Mouse (Mus musculus) hindbrain, postnatal 0 days (tissue): ENCODE measurements around the gene Clpb. TPM values are rescaled to one million over a fixed set of nuclear protein-coding genes. Genes with fewer than 3 reads are reported as not detected.
"Not testable (repeated sequence)": the region's sequence is repeated elsewhere in the genome, so short reads cannot be mapped to it uniquely, and the experiment has no call there.

ENCODE experiments used
- ATAC-seq: fragments of 200-750 bp; cut with Nextera tagmentation; 2 replicates; pipeline ENCODE4 v1.8.0; 2017; ENCODE audit warnings: mild to moderate bottlenecking, moderate TSS enrichment, moderate library complexity
- DNase-seq: peaks from one replicate; pipeline ENCODE4 v3.0.0-alpha.2; 2015; ENCODE audit warnings: low spot score
- H3K27ac ChIP-seq: fragments of 300-500 bp; sonication (generic); 2 replicates; pipeline ENCODE4 v1.5.1; 2014; ENCODE audit warnings: mild to moderate bottlenecking
- H3K27me3 ChIP-seq: fragments of 300-500 bp; sonication (generic); 2 replicates; pipeline ENCODE4 v1.6.1; 2014; ENCODE audit warnings: low read length, mixed read lengths; ENCODE audit not compliant: insufficient read depth
- H3K36me3 ChIP-seq: fragments of 300-500 bp; sonication (generic); 2 replicates; pipeline ENCODE4 v1.6.1; 2014; ENCODE audit warnings: low read length, mixed read lengths; ENCODE audit not compliant: insufficient read depth
- H3K4me1 ChIP-seq: fragments of 300-500 bp; sonication (generic); 2 replicates; pipeline ENCODE4 v1.6.1; 2014; ENCODE audit warnings: antibody characterized with exemption, low read length, mixed read lengths; ENCODE audit not compliant: insufficient read depth
- H3K4me2 ChIP-seq: fragments of 300-500 bp; sonication (generic); 2 replicates; pipeline ENCODE4 v1.6.1; 2014; ENCODE audit warnings: low read depth, mild to moderate bottlenecking, low read length, moderate library complexity, mixed read lengths
- H3K4me3 ChIP-seq: fragments of 300-500 bp; sonication (generic); 2 replicates; pipeline ENCODE4 v1.5.1; 2014; ENCODE audit warnings: low read length
- H3K9ac ChIP-seq: fragments of 300-500 bp; sonication (generic); replicated peaks from 2 replicates; pipeline ENCODE4 v1.6.1; 2014; ENCODE audit warnings: mild to moderate bottlenecking, low read length, moderate library complexity, mixed read lengths
- H3K9me3 ChIP-seq: fragments of 300-500 bp; sonication (generic); 2 replicates; pipeline ENCODE4 v1.6.1; 2016; ENCODE audit warnings: low read length, mixed read lengths
- CTCF ChIP-seq: IDR thresholded peaks from 2 replicates; pipeline ENCODE4 v1.5.1; 2016; ENCODE audit warnings: antibody characterized with exemption, control low read depth, low read depth
- WGBS: fragments of 180-500 bp; shearing (Covaris S2); extraction: QIAGEN DNeasy Blood & Tissue Kit; methylation state at CpG from one replicate; pipeline ENCODE4 v1.1.7; 2014; 5-methylcytosine and 5-hydroxymethylcytosine counted together
- polyA plus RNA-seq: library from polyadenylated mRNA; unstranded; fragments of >200 nt; fragmentation: Nextera tagmentation; extraction: Ambion mirVana; gene quantifications from 2 replicates; pipeline ENCODE4 v1.2.1, GENCODE M21; 2015
- total RNA-seq: library from RNA; depleted of rRNA; stranded (reverse); fragments of >200 nt; gene quantifications from 2 replicates; pipeline ENCODE4 v1.2.3, GENCODE M21; 2014; rRNA removed

The Clpb gene
- 42.8 and 67.4 TPM in 2 replicates for total RNA-seq
- polyA plus RNA-seq, result 36.5 and 36.6 TPM in 2 replicates

GRCm38 (mm10) chr7:101663514-101664159, at the start of gene Clpb:
TSS of gene Clpb (plus strand) at chr7:101663633.
- Histone ChIP-seq H3K9ac (peak within 1 kb of the TSS; percentile 47), H3K4me3 (peak within 1 kb of the TSS; percentile 63), H3K36me3 (no peaks in the 10 kb centered on the region), H3K4me1 (peaks cover 21% of the 10 kb centered on the region), H3K27ac (peak within 1 kb of the TSS; percentile 71), H3K4me2 (peak within 1 kb of the TSS; percentile 56), H3K9me3 (no peaks in the 10 kb centered on the region), H3K27me3 (no peaks in the 10 kb centered on the region)
- WGBS, result 1% methylated on average over 49 of the region's 49 CpGs
- ATAC-seq, result peak; percentile 98
- peak; percentile 99 for DNase-seq
- peak; percentile 79 for TF ChIP-seq CTCF

DNA sequence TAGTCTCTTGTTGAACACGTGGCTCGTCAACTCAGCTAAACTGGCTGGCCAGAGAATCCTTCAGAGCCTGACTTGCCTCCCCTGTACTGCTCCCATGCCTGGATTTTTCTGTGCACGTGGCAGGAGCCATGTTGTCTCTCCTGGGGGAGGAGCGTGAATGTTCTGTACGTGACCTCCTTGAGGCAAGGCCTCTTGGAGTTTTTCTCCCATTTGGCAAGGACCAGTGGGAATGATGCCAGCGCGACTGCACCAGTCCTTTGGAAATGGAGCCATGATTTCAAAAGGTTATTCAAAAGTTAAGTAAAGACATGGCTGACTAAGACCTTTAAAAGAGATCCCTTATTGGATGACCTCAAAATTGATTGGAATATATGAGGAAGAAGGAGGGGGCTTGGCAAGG, 48.0 kb upstream of the Clpb start:
- Histone ChIP-seq H3K27ac (no peak overlapping the region), H3K4me3 (no peak overlapping the region), H3K4me2 (no peak overlapping the region), H3K9me3 (no peaks in the 10 kb centered on the region), H3K9ac (no peak overlapping the region), H3K4me1 (no peaks in the 10 kb centered on the region), H3K36me3 (no peaks in the 10 kb centered on the region), H3K27me3 (no peaks in the 10 kb centered on the region)
- 75% methylated on average over 7 of the region's 7 CpGs for WGBS
- no peak for ATAC-seq
- TF ChIP-seq CTCF, result no peak
- no peak for DNase-seq

DNA sequence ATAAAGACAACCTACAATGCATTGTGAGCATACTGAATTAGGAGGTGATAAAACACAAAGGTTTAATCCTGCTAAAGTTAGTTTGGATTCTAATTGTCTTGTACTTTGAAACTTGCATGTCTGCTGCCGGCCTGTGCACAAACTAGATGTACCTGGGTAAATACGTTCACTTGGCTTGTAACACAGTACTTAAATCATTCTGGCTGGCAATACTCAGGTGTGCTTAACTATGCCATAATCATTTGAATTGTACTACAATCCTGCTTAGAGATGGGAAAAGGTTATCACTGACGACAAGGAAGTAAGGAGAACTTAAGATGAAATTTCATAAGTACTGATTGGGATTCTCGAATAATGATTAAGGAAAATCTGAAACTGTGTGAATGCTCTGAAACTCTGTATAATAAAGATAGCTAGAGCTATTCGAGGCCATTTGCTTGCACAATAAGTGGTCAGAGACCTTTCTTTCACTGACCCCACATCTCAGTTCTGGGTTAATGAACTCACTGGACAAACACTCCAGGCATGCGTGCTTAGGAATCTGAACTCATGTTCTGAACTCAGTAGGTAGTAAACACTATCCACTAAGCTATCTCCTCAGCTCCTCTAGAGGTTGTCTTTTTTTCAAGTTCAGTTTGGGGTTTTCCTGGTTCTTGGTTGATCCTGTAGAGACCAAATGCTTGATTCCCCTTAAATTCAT, 47.1 kb upstream of the Clpb start:
- Histone ChIP-seq H3K4me3 (no peak overlapping the region), H3K9me3 (no peaks in the 10 kb centered on the region), H3K27ac (no peak overlapping the region), H3K4me1 (no peaks in the 10 kb centered on the region), H3K36me3 (no peaks in the 10 kb centered on the region), H3K27me3 (no peaks in the 10 kb centered on the region), H3K9ac (no peak overlapping the region), H3K4me2 (no peak overlapping the region)
- ATAC-seq (no peak), DNase-seq (no peak)
- no peak for TF ChIP-seq CTCF
- WGBS, result 85% methylated on average over 6 of the region's 6 CpGs

DNA sequence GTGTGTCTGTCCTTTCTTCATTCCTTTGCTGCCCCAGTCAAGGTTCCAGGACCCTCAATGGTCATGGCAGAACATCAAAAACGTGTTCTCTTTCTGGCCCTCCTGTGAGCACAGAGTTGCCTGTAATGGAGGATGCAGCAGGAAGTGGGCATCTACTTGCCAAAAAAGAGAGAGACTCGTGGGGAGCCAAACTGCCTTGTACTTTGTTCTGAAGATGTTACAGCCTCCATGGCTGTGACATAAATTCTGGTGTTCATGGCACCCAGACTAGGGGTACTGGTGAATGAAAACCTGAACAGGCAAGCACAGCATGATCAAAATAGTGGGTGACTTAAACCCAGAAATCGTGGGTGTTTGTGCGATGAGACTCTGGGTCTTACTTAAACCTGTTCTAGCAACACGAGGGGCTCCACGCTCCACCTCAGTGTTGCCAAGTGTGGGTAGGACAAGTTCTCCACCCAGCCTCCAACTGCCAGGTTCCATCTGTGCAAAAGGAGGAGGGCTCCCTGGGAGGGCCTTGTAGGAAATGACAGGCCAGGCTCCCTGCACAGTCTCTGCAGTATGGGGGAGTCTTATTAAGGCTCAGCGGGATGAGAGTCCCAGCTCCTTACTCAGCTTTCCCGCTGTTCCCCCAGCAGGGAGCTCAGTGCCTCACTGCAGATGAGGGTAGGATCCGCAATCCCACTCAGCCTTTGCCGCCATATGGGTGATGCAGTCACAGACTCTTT, 45.8 kb upstream of the Clpb start:
- H3K27ac ChIP-seq, result no peak overlapping the region
- no peaks in the 10 kb centered on the region for H3K4me1 ChIP-seq
- H3K27me3 ChIP-seq, result no peaks in the 10 kb centered on the region
- H3K36me3 ChIP-seq, result no peaks in the 10 kb centered on the region
- TF ChIP-seq CTCF, result no peak
- no peak overlapping the region for H3K9ac ChIP-seq
- no peak overlapping the region for H3K4me3 ChIP-seq
- no peak overlapping the region for H3K4me2 ChIP-seq
- DNase-seq (no peak), ATAC-seq (no peak)
- H3K9me3 ChIP-seq, result no peaks in the 10 kb centered on the region
- 63% methylated on average over 10 of the region's 10 CpGs for WGBS

DNA sequence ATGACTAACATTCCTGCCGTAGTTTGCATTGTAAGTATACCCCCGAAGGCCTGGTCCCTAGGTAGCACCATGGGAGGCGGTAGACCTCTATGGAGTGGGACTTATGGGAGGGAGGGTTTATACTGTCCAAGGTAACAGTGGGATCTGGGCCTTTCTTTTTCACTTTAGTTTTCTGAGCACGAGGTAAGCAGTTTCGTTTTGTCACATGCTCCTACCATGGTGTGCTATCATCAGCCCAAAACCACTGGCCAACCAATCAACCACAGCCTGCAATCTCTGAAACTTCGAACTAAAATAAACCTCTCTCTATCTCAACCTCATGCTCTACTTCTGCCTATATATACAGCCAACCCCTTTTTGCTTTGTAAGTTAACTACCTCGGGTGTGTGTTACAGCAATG, 45.2 kb upstream of the Clpb start:
- WGBS, result 83% methylated on average over 7 of the region's 7 CpGs
- ATAC-seq, result no peak
- H3K9me3 ChIP-seq, result no peaks in the 10 kb centered on the region
- H3K36me3 ChIP-seq, result no peaks in the 10 kb centered on the region
- no peaks in the 10 kb centered on the region for H3K27me3 ChIP-seq
- no peak for TF ChIP-seq CTCF
- H3K9ac ChIP-seq, result no peak overlapping the region
- H3K27ac ChIP-seq, result no peak overlapping the region
- H3K4me3 ChIP-seq, result no peak overlapping the region
- DNase-seq, result no peak
- H3K4me2 ChIP-seq, result no peak overlapping the region
- H3K4me1 ChIP-seq, result no peaks in the 10 kb centered on the region

- no peak overlapping the region for H3K4me3 ChIP-seq
These were observed 43.1 kb upstream of the Clpb start for GRCm38 (mm10) chr7:101620373-101620772.

DNA sequence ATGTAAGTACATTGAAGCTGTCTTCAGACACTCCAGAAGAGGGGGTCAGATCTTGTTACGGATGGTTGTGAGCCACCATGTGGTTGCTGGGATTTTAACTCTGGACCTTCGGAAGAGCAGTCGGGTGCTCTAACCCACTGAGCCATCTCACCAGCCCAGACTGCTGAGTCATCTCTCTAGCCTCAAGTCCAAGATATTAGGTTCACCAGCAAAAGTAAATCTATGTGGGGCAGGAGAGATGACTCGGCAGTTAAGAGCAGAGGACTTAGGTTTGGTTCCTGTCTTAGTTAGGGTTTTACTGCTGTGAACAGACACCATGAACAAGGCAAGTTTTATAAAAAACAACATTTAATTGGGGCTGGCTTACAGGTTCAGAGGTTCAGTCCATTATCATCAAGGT, 41.6 kb upstream of the Clpb start:
- ATAC-seq, result not testable (repeated sequence)
- WGBS, result 92% methylated on average over 4 of the region's 4 CpGs

More at GRCm38 (mm10) chr7:101620373-101620772, 43.1 kb upstream of the Clpb start:
- no peaks in the 10 kb centered on the region for H3K4me1 ChIP-seq
- WGBS, result 23% methylated on average over 4 of the region's 4 CpGs
- no peak overlapping the region for H3K9ac ChIP-seq
- H3K27ac ChIP-seq, result no peak overlapping the region
- H3K36me3 ChIP-seq, result no peaks in the 10 kb centered on the region
- no peaks in the 10 kb centered on the region for H3K27me3 ChIP-seq
- no peaks in the 10 kb centered on the region for H3K9me3 ChIP-seq
- H3K4me2 ChIP-seq, result no peak overlapping the region
- ATAC-seq, result no peak
- DNase-seq, result peak; percentile 80
- peak; percentile 78 for TF ChIP-seq CTCF

More for the DNA sequence above, 41.6 kb upstream of the Clpb start:
- not testable (repeated sequence) for H3K4me1 ChIP-seq, DNase-seq, H3K27ac ChIP-seq, H3K9me3 ChIP-seq, H3K9ac ChIP-seq, H3K27me3 ChIP-seq, H3K4me3 ChIP-seq, H3K36me3 ChIP-seq, H3K4me2 ChIP-seq
